Mouse (Mus musculus) right cerebral cortex, postnatal 10 days (tissue): ENCODE data around the gene Phldb1.
"Not testable (repeated sequence)": the region's sequence is repeated elsewhere in the genome, so short reads cannot be mapped to it uniquely, and the experiment has no call there.

ENCODE experiments used
- DNase-seq, 2 experiments: peaks; one replicate each; pipeline ENCODE4 v3.0.0; 2021; ENCODE audit warnings: low spot score in 2 of 2

Phldb1 gene

GRCm38 (mm10) chr9:44734524-44735494 lies at the start of gene Phldb1:
Phldb1 (minus strand) TSS chr9:44735198.
- peak; percentile 80 to 84 for DNase-seq

GRCm38 (mm10) chr9:44772750-44773651 lies 38.0 kb upstream of the Phldb1 start:
- peak; percentile 96 for DNase-seq

- no peak for DNase-seq
These were observed 37.4 kb upstream of the Phldb1 start for GRCm38 (mm10) chr9:44772392-44772749.

GRCm38 (mm10) chr9:44771376-44771775 lies 36.4 kb upstream of the Phldb1 start:
- no peak for DNase-seq

GRCm38 (mm10) chr9:44768029-44768394 lies 33.0 kb upstream of the Phldb1 start:
- not testable (repeated sequence) for DNase-seq

GRCm38 (mm10) chr9:44767101-44768028 lies 32.4 kb upstream of the Phldb1 start, which contains the start of the genes Arcn1 and Ift46:
Arcn1 (minus strand) TSS chr9:44767845.
Ift46 (plus strand) TSS chr9:44767908.
- DNase-seq: peak; percentile 89

- DNase-seq: no peak
These were observed 25.9 kb upstream of the Phldb1 start for GRCm38 (mm10) chr9:44760873-44761272.

- DNase-seq: no peak
These were observed 13.5 kb upstream of the Phldb1 start for GRCm38 (mm10) chr9:44748473-44748872.

- DNase-seq: no peak
These were observed 12.3 kb upstream of the Phldb1 start for GRCm38 (mm10) chr9:44747341-44747740.

- DNase-seq: no peak
These were observed 11.7 kb upstream of the Phldb1 start for GRCm38 (mm10) chr9:44746666-44747065.

- DNase-seq: no peak
These were observed 10.4 kb upstream of the Phldb1 start for GRCm38 (mm10) chr9:44745371-44745770.

GRCm38 (mm10) chr9:44740663-44741192 lies 5.7 kb upstream of the Phldb1 start:
- no peak for DNase-seq

GRCm38 (mm10) chr9:44737240-44737949 lies 2.4 kb upstream of the Phldb1 start:
- DNase-seq: no peak

GRCm38 (mm10) chr9:44736301-44736700 lies 1.3 kb upstream of the Phldb1 start:
- DNase-seq: no peak

GRCm38 (mm10) chr9:44735886-44736285 lies 888 bp upstream of the Phldb1 start:
- DNase-seq: no peak

GRCm38 (mm10) chr9:44733671-44734523 lies 1.1 kb downstream of the Phldb1 start:
- DNase-seq: peak; percentile 72 to 75

- no peak for DNase-seq
These were observed 2.0 kb downstream of the Phldb1 start for GRCm38 (mm10) chr9:44732921-44733530.

- no peak for DNase-seq
These were observed 2.9 kb downstream of the Phldb1 start for GRCm38 (mm10) chr9:44732130-44732549.

- no peak for DNase-seq
These were observed 7.6 kb downstream of the Phldb1 start for GRCm38 (mm10) chr9:44727441-44727840.
